Mouse (Mus musculus) cerebellum, adult 11 months (tissue): Measurements from ENCODE around the gene Tshz2.

ENCODE experiments used
- DNase-seq: peaks from one replicate; pipeline ENCODE4 v3.0.0; 2022

Gene Tshz2

DNA sequence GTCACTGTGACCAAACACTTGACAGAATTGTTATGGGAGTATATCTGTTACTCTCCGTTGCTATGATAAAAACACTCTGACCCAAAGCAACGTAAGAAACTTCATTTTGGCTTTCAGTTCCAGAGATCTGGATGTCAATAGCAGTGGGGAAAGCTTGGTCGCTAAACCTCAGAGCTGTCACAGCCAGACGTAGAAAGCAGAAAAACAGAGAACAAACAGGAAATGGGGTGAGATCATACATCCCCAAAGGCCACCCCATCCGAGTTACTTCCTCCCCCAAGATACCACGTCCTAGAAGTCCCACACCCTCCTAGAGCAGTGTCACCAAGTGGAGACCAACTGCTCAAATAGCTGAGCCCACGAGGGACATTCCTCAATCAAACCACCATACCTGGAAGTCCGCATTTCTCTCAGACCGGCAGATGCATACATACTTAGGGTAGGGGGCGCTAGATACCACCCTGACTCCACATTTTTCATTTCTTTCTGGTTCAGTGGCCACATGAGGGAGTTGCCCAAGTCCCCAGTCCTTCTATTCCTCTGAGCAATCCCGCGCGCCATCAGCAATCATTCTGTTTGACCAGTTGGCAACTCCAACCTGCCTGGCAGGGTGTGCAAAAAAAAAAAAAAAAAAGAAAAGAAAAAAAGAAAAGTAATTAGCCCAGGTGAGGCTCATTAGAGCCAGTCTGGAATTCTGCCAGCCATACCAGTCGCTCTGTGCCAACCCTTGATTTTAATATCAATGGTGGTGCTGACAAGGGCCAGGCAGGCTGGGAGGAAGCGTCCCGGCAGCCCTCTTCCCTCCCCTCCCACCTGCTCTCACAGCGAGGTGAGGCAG lies 326.1 kb downstream of the Tshz2 start:
- no peak for DNase-seq

DNA sequence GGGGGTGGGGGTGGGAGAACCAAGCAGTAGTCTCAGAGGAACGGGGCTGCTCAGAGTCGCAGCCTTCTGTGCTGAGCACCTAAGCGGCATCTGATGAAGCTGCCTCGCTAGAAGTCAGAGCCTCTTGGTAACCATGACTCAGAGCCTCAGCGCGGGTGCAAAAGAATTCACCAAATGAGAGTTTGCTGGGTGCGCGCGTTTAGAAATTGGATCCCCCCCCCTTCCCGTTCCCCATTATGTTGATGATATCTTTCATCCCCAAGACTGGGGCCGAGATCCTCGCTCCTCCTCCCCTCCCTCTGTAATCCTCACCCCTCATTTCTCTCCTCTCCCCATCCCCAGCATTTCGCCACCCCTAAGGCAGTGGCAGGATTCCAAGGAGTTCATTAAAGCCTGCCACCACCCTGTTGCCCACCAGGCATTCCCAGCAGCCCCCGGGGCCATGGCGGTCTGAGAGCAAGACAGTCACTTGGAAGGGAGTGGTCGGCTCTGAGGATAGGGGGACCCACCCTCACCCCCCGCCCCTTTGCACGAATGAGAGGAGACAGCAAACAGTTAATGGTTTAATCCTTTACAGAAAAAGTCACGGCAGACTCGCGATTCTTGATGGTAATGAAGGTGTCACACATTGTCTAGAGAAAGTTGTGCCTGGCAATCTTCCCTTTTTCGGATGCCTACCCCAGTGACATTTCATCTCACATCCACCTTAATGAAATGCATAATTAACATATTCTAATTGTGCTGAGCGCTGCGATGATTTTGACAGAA lies 328.8 kb downstream of the Tshz2 start:
- no peak for DNase-seq

DNA sequence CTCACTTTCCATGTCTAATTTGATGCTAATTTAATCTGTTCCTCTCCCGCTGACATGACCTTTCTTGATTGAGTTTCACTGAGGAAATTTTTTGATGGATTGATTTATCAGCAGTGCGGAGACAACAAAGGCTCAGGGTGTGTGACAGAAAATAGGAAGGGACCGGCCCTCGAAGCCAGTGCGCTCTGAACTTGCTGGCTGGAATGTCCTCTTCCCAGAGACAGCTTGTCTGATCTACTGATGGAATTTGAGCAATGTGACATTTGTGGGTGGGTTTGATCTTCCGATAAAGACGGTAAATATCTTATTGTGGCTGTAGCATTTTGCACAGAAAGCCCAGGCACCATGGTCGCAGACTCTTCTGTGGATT lies 329.4 kb downstream of the Tshz2 start:
- no peak for DNase-seq

DNA sequence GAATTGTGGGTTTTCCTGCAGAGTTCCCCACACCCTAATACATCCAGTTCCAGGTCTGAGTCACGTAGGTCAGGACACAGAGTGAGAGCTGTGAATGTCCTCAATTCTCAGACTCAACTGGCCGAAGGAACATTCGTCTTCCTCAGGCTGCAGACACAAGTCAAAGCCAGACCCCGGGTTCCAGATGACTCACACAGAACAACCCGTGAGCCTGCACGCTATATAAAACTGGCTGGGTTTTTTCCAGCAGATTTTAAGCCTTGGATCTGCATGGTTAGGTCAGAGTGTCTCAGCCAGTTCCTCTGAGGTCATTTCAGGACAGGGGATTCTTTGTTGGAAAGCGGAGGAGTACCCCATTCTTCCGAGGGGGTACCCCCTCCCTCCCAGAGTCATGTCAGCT lies 330.0 kb downstream of the Tshz2 start:
- DNase-seq, result no peak

DNA sequence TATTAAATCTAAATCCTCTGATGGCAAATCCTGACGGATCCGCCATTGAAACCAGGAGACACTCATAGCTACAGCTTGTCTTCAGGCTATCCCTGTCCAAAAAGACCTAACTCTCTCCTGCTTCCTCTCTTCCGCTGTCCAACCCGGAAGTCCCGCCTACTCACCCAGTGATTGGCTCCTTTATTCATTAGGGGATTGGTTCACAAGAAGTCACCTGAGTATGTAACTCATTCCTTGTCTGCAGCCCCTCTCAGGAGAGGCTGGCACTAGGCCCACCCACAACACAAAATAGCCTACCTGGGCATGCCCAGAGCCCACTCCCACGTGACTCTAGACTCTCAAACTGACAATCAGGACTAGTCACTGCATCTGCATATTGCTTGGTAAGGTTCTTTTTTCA lies 337.7 kb downstream of the Tshz2 start:
- no peak for DNase-seq

DNA sequence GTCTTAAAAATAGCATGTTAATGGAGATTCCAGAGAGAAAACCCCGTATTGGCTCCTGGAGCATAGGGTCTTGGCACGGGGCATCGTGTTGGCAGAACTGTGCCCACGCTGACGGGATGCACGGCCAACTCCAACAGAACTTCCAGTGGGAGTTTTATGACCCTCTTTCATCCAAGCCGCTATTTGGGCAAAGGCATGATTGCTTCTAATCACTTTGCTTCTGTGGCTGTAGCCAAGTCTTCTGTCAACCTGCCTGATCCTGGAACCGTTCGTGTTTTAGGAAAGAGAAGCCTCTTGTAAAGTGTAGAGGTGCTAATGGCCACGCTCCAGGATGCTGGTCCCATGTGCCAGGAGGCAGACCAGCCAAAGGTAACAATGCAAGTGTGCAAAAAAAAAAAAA lies 350.1 kb downstream of the Tshz2 start:
- no peak for DNase-seq

DNA sequence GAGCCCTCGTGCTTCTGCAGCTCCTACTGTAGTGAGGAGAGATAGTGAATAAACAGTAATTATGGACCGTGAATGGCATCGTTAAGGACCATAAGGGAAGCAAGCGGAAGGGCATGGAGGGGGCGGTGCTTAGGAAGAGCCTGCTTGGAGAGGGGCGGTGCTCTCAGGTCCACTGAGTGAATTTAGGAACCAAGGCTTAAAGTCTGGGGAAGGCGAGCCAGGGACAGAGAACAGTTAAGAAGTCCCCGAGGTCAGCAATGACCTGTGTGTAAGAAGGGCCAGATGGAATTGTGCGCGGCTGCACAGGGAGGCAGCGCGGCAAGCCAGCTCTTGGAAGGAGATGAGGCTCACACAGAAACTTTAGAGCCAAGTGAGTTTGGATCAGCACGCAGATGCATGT lies 354.4 kb downstream of the Tshz2 start:
- DNase-seq, result no peak

DNA sequence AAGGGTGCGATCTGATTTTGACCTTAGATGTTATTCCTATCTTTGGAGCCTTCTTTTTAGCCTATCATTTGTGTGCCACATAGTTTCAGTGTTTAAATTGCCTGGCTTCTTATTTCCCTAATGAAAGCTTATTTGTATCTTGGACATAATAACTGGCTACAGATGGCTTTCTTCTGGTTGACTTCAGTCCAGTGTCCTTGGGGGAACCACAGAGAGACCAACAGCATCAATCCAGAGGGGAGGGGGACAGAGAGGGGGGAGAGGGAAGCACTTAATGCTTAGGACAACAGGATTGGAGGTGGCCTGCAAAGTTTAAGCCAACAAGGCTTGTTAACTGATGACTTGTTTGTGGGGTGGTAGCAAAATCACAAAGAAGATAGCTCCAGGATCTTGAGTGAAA lies 356.4 kb downstream of the Tshz2 start:
- DNase-seq, result no peak

DNA sequence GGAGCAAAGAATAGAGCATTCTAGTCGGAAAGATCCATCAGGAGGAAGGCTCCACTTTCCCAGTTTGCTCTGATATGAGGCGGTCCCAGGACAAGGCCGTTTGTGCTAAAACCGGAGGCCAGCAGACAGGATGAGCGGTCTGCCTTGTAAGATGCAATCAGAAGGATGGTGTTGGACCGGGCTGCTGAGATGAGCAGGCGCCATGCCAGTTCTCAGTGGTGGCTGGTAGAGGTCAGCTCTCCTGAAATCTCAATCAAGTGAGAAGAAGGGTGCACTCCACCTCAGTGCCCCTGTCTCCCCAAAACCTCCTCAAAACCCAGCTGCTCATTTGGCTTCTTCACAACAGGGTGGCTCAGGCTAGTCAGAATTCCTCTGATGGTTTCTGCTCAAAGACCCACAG lies 358.2 kb downstream of the Tshz2 start:
- DNase-seq, result no peak

DNA sequence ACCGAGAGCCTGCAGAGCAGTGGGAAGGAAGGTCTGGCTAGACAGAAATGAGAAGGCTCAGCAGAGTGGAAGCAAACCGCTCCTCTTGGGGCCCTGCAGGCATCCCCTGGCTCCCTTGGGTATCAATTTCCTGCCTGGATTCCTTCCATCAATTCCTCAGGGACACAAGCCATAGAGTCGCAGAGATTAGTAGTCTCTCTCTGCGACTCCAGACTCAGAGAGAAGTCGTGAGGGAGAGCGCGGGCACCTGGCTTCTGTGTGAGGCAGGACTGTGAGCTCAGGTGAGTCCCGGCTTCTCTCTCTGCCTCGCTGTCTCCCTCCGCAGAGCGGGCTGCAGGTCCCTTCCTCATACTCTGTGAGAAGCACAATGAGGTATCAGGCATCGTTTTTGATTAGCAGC lies 363.2 kb downstream of the Tshz2 start:
- no peak for DNase-seq

DNA sequence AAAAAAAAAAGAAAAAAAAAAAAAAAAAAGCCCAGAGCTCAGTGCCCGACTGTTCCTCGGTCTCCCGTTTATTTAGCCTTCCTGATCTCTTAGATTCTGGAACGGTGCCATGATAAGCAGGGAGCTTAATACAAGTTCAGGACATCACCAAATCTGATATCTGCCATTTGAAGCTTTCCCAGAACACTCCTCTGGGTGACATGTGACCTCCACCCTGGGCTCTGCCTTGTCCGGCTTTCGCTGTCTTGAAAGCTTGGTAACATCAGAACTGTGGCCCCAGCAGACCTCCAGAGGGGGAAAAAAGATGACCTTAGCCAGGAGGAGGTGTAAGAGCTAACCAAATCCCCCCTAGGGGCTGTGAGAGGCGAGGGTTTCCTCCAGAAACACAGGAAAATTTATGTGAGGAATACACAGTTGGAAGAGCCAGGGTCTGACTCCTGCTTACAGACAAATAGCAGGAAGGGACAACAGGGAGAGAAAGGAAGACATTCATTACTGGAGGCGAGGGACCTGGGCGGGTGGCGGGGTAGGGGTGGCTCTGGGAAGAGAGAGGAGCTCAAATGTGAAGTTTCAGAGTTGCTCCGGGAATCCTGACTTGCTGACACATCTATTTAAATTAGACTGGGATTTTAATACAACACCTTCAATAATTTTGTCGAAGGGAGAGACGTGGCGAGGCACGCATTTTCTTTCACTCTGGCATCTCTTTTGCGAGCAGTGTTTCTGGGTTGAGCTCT lies 363.9 kb downstream of the Tshz2 start:
- no peak for DNase-seq

DNA sequence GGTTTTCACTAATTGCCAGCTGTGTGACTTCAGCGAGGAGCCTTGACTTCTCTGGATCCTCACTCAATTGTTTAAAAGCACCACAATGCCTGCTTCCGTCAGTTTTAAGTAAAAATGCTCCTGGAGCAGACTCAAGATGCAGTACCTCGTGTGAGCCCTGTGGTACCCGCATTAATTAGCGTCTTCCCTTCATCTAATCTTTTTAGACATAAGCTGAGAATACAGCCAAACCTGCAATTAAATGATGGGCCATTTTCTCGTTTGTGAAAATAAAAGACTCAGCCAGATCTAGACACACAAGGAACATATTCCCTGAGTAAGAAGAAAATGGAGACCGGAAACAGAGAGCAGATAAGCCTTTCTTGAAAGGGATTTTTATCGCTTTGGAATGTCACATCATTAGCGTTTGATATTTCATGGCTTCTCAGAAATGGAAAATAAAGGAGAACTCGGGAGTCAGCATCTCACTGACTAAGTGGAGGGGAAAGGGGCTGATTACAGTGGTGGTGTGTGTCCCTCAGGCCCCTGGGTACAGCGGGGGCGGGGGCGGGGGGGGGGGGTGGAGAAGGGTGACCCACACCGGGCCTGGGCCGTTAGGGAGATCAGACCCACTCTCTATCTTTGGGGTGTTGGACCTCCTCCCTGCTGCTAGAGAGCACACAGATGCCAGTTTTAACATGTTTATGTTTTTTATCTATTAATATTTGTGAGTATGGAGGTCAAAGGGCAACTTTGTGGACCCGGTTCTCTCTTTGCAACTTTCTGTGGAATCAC lies 364.6 kb downstream of the Tshz2 start:
- no peak for DNase-seq

DNA sequence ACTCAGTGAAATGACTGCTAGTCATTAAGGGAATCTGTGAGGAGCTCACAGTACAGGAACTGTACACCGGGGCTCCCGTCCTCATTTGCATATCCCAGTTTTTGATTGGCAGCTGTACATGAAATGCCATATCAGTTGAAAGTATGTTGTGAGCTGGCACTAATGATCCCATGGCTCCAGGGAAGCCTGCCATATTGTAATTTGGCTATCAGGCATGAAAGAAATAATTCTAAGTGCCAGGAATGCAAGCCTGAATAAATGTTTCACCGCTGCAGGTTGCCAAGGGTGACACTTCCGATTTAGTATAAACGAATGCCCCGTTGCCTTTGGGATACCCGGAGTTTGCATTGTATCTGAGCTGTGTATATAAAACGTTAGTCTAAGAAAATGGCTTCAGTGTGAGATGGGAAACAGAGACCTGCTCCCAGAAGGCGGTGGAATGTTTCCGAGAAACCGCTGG lies 366.1 kb downstream of the Tshz2 start:
- DNase-seq, result no peak

DNA sequence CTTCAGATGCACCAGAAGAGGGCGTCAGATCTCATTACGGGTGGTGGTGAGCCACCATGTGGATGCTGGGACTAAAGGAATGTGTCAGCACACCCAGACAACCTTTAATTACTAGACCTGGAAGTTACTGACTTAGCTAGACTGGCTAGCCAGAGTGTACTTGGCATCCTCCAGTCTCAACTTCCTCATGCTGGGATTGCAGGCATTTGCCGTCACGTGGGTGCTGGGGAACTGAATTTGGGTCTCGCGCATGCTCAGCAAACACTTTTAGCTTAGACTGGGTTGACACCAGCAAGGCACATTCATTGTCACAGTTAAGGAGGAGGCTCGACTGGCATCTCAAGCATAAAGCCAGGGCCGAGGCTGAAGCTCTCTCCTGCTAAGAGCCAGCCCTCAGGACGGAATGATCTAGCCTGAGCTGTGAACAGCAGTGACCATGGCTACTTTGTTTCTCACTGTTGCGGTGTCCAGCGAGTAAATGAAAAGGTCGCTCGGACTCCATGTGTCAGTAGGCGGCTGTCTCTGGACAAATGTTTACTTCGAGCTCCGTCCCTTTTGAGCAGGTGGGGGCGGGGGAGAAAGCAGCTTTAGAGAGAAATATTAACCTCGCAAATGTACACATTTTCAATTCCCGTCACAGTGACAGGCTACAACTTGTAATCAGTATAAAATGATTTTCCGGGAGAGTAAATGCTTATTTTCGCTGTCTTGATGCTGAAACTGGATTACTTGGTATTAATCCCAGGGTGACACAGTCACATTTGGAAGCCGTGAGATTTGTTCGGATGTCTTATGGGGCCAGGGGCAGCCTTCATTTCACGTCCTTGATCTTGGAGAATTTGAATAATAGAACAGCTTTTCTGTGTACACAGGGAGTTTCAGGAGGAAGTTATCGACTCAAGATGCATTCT lies 370.0 kb downstream of the Tshz2 start:
- peak; percentile 29 for DNase-seq

DNA sequence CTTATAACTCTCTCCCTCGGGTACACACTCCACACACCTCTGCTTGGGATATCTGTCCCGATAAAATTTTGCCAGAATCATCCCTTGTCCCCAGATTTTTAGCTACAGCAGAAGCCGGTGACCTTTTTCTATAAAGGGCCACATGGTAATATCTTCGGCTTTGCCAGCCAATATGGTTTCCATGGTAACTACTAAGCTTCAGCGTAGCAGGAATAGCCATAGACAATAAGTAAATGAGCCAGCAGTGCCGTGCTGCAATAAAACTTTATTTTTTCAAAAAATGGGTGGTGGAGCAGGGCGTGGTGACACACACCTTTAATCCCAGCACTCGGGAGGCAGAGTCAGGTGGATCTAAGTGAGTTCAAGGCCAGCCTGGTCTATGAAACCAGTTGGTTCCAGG lies 370.9 kb downstream of the Tshz2 start:
- DNase-seq, result no peak

DNA sequence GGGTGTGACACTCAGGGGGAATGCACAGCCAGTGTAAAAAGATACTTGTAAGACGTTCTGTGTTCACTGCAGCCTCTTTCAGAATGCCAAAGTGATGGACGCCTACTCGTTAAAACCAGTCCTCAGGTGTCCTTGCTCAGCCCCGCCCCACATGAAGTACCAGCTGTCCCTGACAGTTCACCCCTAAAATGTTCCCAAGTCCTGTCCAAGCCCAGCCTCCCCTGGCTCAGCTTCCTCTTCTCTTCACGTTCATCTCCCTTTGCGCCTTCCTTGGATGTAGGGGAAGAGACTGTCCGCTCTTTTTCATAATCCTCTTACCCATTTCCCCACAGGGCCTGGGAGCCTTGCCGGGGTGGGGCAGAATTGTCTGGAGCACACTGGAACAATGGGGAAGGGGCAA lies 374.0 kb downstream of the Tshz2 start:
- DNase-seq, result no peak

DNA sequence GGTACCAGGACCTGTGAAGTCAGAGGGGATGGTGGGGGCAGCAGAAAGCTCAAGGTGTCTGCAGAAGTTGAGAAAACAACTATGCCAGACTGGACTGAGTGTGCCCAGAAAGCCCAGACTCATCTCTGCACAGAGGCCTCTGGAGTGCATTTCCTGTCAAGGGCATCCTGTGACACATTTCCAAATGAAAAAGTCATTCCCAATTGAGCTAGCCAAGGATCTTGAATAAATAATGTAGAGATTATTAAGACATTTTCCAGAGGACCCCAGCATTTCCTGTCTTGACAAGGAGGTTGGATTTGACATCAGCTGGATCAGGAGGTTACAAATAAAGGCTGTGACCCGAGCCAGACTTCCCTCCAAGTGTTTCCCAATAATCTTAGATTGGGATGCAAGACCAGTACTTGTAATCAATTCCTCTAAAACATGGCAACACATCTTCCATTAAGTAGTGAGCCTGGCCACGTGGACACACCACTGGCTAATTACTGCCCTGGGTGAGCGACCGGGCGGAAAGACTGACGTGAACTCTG lies 374.7 kb downstream of the Tshz2 start:
- no peak for DNase-seq

DNA sequence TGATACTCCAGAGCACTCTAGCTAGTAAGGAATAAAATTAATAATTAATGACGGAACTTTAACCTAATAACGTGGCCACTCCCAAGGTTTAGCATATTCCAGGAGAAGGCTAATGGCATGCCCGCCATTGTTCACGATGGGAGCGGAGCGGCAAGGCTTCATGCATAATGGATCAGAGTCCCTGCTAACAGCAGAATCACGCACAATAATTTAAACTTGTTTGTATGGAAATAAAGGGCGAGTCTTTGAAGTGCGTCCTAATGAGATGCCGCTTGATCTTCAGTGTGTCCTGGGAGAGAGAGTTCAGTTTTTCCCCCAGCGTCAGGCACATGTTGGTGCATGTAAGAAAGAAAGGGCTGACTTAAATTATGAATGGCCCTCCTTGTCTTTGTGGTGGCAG lies 376.9 kb downstream of the Tshz2 start:
- DNase-seq, result no peak

DNA sequence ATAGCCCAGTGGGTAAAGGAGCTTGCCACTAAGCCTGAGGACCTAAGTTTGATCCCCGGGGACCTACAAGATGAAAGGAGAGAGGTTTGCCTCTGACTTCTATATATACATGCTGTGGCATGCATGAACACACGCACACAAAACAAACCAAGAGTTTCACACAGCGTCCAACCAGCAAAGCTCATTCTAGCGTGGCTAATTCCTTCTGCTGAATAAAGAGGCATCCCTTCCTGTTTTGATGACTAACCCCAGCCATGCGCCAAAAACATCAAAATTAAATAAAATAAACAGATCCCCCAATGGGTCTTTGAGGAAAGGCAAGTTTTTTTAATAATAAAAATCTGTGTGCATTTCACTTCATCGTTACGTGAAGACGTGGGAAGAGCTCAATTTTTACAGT lies 379.0 kb downstream of the Tshz2 start:
- no peak for DNase-seq

DNA sequence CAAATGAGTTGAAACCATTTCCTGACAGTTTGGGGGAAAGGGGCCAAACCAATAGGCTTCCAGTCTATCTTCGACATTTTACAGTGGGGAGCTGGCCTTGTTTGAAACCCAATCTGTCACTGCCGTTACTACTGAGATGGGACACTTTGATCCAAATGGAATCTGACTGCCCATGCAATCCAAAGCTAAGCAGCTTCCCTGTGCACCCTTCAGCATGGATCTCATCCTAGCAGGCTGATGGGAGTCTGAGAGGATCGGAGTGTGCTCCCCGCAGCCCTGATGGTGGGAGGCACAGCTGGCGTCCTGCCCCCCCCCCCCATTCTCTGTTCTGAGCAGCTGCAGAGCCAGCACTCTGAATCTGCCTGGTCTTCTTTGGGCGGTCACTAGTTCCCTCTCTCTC lies 384.5 kb downstream of the Tshz2 start:
- no peak for DNase-seq

DNA sequence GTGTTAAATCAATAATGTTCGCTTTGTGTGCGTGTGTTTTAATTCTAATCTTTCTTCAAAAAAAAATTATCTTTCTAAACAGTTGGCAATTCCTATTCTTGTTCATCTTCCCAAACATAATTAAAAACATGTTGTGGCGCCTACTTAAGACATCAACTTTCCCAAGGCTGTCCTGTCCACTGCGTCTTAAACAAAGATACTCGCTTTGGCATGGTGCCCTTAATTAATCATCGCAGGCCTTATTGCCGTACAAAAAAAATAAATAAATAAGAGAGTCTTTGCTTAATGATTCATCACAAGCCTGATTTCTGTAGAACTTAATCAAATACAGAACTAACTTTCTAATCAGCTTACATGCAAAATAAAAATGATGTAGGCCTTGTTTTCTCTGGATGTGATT lies 385.1 kb downstream of the Tshz2 start:
- DNase-seq, result no peak

DNA sequence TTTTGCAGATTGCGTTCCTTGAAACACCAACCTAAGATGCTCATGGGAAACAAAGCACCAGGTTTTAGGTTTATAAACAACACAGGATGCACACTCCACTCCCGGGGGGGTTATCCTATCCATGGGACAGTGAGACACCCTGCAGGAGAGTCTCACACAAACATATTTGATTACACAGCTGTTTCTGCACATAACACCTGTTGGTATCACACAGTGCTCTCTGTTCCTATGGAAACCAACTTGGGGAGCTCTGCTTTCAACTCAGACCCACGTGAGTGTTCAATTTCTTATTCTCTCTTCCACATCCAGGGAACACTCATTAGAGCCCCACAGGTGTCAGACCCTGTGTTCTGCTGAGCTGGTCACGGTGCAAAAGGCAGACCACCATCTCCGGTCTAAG lies 390.1 kb downstream of the Tshz2 start:
- DNase-seq, result no peak
